Mouse (Mus musculus): ENCODE data around the gene Gm2115.

DNA sequence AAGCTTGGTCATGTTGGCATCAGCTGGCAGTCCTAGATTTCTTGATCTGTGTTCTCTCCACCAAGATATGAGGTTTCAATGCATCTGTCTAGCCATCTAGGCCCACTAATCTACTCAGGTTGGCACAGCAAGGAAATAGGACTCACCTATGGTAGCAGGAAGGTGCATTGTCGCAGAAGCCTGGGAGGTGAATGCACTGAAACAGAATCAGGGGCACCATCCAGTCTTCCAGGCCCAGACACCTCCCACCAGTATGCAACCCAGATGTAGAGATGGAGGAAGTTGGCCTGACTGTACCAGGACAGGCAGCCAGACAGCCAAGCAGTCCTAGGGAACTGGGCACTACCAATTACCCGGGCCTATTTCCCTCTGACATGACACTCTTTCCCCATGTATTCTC, 71.9 kb downstream of the Gm2115 start:
- no peak for TF ChIP-seq CTCF (IDR thresholded peaks at IDR 0.05)
- no peak for TF ChIP-seq EP300 (IDR thresholded peaks at IDR 0.05)

Measured in lung, postnatal 0 days (tissue).